Mouse (Mus musculus) sigmoid colon, adult 10 weeks (tissue): Measurements from ENCODE around the gene Lce1k. TPM values are rescaled to one million over a fixed set of nuclear protein-coding genes. Genes with fewer than 3 reads are reported as not detected.

Experiments
- polyA plus RNA-seq: library from polyadenylated mRNA; stranded (reverse); fragments of 350-450 nt; fragmentation: Illumina TruSeq; extraction: RNeasy Lipid Tissue Mini Kit (QIAGEN cat#74804); gene quantifications from one replicate; pipeline ENCODE4 v1.2.3, GENCODE M21; 2014; ENCODE audit warnings: low read depth, low replicate concordance

Lce1k gene
- not detected for polyA plus RNA-seq

GRCm38 (mm10) chr3:92807791-92808190 lies at the start of gene Lce1k:
Gene Lce1k, minus strand, starts transcription at chr3:92807891.

DNA sequence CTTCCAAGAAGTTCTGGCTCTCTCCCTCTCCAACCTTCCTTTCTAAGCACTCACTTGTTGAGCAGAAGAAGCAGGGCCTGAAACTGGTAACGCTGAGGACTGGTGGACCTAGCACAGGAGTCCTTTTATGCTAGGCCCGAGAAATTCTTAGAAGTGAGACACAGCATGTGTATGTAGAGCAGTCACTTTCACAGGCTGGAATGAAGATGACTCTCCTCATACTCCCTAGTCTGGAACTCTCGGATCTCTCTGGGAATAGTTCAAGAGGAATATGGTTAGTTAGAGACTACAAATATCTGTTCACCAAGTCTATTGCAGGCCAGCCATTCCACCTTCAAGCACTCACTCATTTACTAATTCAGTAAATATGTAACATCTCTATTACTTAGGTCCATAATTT lies 43.5 kb upstream of the Lce1k start, which contains the start of gene Lce1l:
TSS of gene Lce1l (minus strand) at position 101 of the 400 bp plus-strand sequence.

DNA sequence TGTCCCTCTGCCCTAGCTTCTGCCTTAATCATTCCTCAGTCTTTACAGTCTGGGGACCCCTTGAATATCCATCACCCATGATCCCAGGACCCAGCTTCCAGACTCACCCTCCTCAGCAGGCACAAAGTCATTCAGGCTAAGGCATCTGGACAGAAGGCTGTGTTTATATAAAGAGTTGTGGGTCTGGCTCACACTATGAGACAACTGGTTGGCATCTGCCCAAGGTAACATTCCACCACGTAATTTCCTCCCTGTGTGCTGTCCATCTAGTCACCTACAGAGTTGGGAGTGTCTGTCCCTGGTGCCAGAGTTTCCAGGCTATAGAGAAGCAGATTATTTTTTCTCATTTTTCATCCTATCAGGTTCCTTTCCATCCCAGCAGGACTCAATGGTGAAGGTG lies 19.4 kb upstream of the Lce1k start, which contains the start of gene Kprp:
TSS of gene Kprp (minus strand) at position 140 of the 400 bp plus-strand sequence.

GRCm38 (mm10) chr3:92790414-92790813 lies 17.3 kb downstream of the Lce1k start, which contains the start of gene Lce1j:
Gene Lce1j, minus strand, starts transcription at chr3:92790514.

DNA sequence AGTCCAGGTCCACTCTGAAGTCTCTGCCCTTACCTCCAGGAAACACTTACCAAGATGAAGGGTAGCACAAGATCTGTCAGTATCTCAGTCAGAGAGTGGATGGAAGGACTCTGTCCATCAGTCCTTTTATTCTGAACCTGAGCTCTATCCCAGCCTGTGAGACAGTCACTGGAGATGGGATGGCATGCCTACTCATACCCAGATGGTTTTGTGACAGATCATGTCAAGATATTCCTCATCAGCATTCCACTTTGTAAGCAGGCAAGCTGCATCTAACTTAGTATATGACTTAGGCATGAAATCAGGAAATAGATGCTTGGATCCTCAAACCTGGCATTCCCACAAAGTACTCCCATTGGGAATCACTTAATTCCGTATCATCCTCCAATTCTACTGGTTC lies 28.9 kb downstream of the Lce1k start, which contains the start of gene Lce1i:
TSS of gene Lce1i (minus strand) at position 101 of the 400 bp plus-strand sequence.

GRCm38 (mm10) chr3:92764965-92765364 lies 42.7 kb downstream of the Lce1k start, which contains the start of gene Lce1h:
Gene Lce1h, minus strand, starts transcription at chr3:92765065.

Other genes starting within 250 kb of the Lce1k start
- gene Ivl, start 234.2 kb downstream of the Lce1k start, polyA plus RNA-seq = not detected
- not detected for gene Smcp, start 218.9 kb downstream of the Lce1k start, polyA plus RNA-seq
- not detected for gene 2210017I01Rik, start 200.4 kb downstream of the Lce1k start, polyA plus RNA-seq
- not detected for gene Lce6a, start 186.2 kb downstream of the Lce1k start, polyA plus RNA-seq
- not detected for gene Lce1a1, start 159.6 kb downstream of the Lce1k start, polyA plus RNA-seq
- not detected for gene Lce1b, start 151.0 kb downstream of the Lce1k start, polyA plus RNA-seq
- gene Lce1a2, start 137.6 kb downstream of the Lce1k start, polyA plus RNA-seq = not detected
- not detected for gene Lce1c, start 128.6 kb downstream of the Lce1k start, polyA plus RNA-seq
- gene Lce1d, start 120.7 kb downstream of the Lce1k start, polyA plus RNA-seq = not detected
- gene Lce1e, start 98.8 kb downstream of the Lce1k start, polyA plus RNA-seq = not detected
- gene Lce1f, start 87.5 kb downstream of the Lce1k start, polyA plus RNA-seq = not detected
- not detected for gene Gm38119, start 68.8 kb downstream of the Lce1k start, polyA plus RNA-seq
- not detected for gene Lce1g, start 55.6 kb downstream of the Lce1k start, polyA plus RNA-seq
- not detected for gene Lce1h, start 42.8 kb downstream of the Lce1k start, polyA plus RNA-seq
- not detected for gene Lce1i, start 29.0 kb downstream of the Lce1k start, polyA plus RNA-seq
- not detected for gene Lce1j, start 17.4 kb downstream of the Lce1k start, polyA plus RNA-seq
- gene Kprp, start 19.4 kb upstream of the Lce1k start, polyA plus RNA-seq = not detected
- not detected for gene Lce1l, start 43.4 kb upstream of the Lce1k start, polyA plus RNA-seq
- gene 2310050C09Rik, start 62.3 kb upstream of the Lce1k start, polyA plus RNA-seq = not detected
- not detected for gene Lce3a, start 118.3 kb upstream of the Lce1k start, polyA plus RNA-seq
- gene Lce3b, start 125.1 kb upstream of the Lce1k start, polyA plus RNA-seq = not detected
- not detected for gene Lce3c, start 136.6 kb upstream of the Lce1k start, polyA plus RNA-seq
- not detected for gene Lce3d, start 149.5 kb upstream of the Lce1k start, polyA plus RNA-seq
- gene Lce3e, start 159.2 kb upstream of the Lce1k start, polyA plus RNA-seq = not detected
- not detected for gene Lce3f, start 184.3 kb upstream of the Lce1k start, polyA plus RNA-seq
- gene Crct1, start 207.8 kb upstream of the Lce1k start, polyA plus RNA-seq = not detected
- not detected for gene Lce1m, start 211.2 kb upstream of the Lce1k start, polyA plus RNA-seq